Mouse (Mus musculus): ENCODE data around the gene Pex19.

Pex19 gene

DNA sequence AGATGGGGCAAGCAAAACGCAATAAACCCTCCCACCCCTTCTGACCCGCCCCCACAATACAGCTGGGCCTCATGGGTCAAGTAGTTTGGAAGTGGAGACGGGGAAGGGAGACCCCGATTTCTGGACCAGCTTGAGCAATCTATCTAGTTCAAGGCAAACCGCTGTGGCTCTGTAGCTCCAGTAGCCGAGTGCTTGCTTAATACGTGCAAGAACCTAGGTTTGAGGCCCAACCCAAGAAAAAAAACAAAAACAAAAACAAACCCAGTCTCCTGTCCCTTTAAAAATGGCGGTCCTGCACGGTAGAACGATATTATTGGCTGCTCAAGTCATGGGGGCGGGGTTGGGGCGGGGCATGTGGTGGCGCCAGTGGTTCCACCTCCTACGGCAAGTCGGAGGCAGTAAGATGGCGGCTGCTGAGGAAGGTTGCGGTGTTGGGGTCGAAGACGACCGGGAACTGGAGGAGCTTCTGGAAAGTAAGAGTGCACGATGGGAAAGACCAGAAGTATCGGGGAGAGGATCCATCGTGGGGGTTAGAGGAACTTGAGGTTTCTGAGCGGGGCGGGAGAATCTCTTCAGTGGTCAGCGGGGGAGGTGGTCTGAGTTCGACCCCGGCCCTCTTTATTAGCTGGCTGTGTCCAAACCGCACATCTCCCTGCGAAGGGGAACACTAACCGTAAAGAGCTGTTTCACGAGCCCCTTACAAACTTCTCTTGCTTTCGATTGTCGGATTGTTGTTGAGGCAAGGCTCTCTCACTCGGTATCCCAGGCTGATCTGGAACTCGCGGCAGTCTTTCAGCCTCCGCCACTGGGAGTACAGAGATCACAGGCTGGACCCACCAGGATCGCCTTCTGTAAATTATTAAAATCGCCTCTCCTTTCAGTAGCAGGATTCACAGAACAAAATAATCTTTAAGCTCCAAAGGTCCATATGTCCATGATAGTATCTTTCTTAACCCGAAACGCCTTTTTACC, at the start of gene Pex19:
Gene Pex19 (plus strand): TSS at position 380 of the 972 bp plus-strand sequence.
- DNase-seq (ENCODE audit: low read depth) = peak; percentile 60

DNA sequence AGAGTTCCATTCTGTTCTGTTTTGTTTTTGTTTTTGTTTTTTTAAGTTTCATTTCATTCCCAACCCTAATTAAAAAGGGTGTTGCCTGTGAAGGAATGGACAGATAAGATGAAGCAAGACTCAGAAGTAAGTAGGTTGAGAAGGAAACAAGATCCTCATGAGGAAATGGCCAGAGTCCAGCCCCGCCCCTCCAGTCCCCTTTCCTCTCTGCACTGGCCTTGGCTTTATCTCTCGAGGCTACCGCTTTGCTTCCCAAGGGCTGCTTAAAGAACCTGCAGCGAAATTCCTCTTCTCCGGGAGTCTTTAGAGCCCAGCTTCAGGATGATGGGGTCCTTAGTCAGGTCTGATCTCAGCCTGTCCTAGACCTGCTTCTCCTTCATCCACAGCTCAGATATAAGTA, 48.6 kb upstream of the Pex19 start:
- no peak for DNase-seq (ENCODE audit: low read depth)

- DNase-seq (ENCODE audit: low read depth) = peak; percentile 87
Observed at GRCm38 (mm10) chr1:172082101-172082898, 44.3 kb upstream of the Pex19 start, which contains the start of the genes Copa and Ncstn. TSS of gene Copa (plus strand) at chr1:172082529. TSS of gene Ncstn (minus strand) at chr1:172082795.

DNA sequence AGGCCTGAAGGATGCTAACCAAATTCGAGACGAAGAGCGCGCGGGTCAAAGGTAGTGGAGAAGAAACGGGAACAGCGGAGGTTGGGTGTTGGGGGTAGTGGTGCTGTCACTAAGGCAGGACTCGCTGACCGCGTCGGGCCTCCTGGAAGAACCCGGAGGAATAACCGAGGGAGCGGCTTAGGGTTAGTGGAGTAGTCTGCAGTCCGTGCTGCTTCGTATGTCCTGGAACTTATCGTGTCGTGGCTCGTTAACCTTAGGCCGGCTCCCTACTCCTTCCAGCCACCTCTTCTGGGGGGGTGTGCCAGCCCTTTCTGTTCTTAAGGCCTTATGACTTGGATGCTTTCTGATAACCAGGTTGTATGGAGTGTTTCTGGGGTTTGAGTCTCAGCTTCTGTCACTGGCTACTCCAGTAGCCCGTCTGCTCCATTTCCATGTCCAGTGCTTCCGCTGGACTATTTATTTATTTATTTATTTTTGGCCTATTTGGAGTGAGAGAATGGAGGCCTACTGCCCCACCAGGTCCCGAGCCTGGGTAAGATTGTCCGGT, 43.6 kb upstream of the Pex19 start:
- DNase-seq (ENCODE audit: low read depth) = no peak

GRCm38 (mm10) chr1:172093522-172093921, 33.0 kb upstream of the Pex19 start:
- no peak for DNase-seq (ENCODE audit: low read depth)

- DNase-seq (ENCODE audit: low read depth) = no peak
Observed at GRCm38 (mm10) chr1:172094295-172094694, 32.3 kb upstream of the Pex19 start.

DNA sequence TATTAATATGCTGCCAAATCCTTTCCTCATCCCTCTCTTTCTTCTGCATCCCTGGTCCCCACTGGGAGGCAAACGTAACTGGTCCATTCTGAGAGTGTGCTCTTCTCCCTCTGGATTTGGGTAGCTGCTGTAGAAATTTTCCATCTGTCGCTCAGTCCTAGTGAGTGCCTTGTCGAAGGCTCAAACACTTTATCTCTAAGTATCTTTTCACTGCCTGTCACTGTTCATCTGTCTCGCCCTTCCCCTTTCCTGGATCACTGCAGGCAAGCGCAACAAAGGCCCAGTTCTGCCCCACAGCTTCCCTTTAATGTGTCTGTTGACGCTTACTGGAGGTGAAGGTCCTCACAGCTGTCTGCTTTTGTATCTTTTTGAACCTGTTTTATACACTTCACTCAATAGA, 31.4 kb upstream of the Pex19 start:
- DNase-seq (ENCODE audit: low read depth) = no peak

GRCm38 (mm10) chr1:172099325-172100033, 27.1 kb upstream of the Pex19 start:
- DNase-seq (ENCODE audit: low read depth) = no peak

GRCm38 (mm10) chr1:172103619-172104018, 22.9 kb upstream of the Pex19 start:
- DNase-seq (ENCODE audit: low read depth) = no peak

GRCm38 (mm10) chr1:172105101-172105500, 21.5 kb upstream of the Pex19 start:
- DNase-seq (ENCODE audit: low read depth) = no peak

DNA sequence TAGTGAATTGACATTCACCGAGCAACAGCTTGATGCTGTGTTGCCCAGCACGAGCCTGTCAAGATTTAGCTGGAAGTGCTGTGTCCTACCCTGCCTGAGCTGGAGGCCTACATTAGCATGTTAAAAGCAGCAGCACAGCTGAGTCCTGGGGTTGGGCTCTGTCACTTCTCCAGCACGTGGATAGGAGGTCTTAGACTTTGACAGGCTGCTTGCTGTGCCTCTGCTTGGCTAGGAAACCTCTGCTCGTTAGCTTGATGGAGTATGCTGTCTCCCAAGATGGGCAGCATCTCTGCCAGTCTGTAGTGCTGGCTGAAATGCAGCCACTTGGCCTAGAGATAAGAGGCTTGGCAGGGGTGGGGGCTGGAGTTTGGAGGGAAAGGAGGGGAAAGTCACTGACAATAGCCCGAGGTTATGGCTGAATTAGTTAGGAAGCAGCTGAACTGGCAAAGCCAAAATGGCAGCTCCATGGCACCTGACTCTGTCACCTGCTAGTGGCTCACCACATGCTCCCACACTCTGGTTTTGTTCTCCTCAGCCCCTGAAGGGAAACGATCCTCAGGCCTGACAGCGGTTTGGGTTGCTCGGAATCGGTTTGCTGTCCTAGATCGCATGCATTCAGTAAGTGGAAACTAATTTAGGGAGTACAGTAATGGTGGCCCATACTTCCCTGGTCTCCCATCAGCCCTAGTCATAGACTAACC, 18.6 kb upstream of the Pex19 start:
- DNase-seq (ENCODE audit: low read depth) = no peak

DNA sequence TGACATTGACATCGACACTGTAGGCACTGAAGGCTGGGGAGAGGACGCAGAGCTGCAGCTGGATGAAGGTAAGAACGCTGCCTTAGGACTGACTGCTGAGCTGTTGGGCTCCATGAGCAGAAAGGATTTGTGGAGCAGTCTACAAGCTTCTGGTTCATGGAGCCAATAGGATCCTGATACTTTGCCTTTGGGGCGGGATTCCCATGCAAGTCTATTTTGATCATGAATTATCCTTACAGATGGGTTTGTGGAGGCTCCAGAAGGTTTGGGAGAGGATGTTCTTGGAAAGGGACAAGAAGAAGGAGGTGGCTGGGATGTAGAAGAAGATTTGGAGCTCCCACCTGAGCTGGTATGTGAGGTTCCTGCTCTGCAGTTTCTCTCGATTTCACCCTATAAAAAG, 9.6 kb upstream of the Pex19 start:
- DNase-seq (ENCODE audit: low read depth) = no peak

DNA sequence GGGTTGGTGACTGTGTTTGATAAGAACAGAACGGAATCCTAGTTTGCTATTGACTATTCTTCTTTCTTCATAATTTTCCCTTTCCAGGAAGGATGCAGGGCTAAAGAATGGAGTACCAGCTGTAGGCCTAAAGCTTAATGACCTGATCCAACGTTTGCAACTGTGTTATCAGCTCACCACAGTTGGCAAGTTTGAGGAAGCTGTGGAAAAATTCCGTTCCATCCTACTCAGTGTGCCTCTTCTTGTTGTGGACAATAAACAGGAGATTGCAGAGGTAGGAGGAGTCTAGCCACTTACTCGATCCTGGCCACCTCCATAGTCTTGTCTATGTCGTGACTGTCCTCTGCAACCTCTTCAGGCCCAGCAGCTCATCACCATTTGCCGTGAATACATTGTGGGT, 7.5 kb upstream of the Pex19 start:
- DNase-seq (ENCODE audit: low read depth) = no peak

GRCm38 (mm10) chr1:172119720-172120119, 6.8 kb upstream of the Pex19 start:
- peak; percentile 25 for DNase-seq (ENCODE audit: low read depth)

- DNase-seq (ENCODE audit: low read depth) = no peak
Observed at GRCm38 (mm10) chr1:172122671-172123070, 3.9 kb upstream of the Pex19 start.

- DNase-seq (ENCODE audit: low read depth) = no peak
Observed at GRCm38 (mm10) chr1:172124572-172124971, 2.0 kb upstream of the Pex19 start.

DNA sequence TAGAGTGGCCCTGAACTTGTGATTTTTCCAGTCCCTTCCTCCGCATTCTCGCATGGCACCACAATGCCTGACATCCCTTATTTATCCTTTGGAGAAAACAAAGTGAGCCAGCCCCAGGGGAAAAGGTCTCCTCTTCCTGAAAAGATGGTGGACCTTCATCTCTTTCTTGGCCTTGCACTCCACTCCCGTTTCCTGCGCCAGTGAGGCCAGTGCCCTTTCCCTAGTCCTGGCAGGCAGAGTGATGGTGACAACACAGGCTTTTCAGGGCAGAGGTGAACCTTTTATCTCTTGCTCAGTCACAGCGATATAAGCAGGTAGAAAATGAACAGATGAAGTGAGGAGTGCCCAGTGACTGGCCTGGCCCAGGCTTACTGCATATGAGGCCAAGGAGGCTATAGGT, 932 bp downstream of the Pex19 start:
- no peak for DNase-seq (ENCODE audit: low read depth)

GRCm38 (mm10) chr1:172128563-172128962, 2.0 kb downstream of the Pex19 start:
- no peak for DNase-seq (ENCODE audit: low read depth)

GRCm38 (mm10) chr1:172129108-172129507, 2.6 kb downstream of the Pex19 start:
- DNase-seq (ENCODE audit: low read depth) = no peak

- DNase-seq (ENCODE audit: low read depth) = no peak
Observed at GRCm38 (mm10) chr1:172129780-172130179, 3.2 kb downstream of the Pex19 start.

- DNase-seq (ENCODE audit: low read depth) = no peak
Observed at GRCm38 (mm10) chr1:172132319-172132718, 5.8 kb downstream of the Pex19 start.
